Mouse (Mus musculus) forebrain, embryonic 10.5 days (tissue): ENCODE results near the gene Kmt5c. TPM values are rescaled to one million over a fixed set of nuclear protein-coding genes. Genes with fewer than 3 reads are reported as not detected.

Source experiments
- polyA plus RNA-seq: library from polyadenylated mRNA; unstranded; fragments of >200 nt; fragmentation: Nextera tagmentation; extraction: Ambion mirVana; gene quantifications from 2 replicates; pipeline ENCODE4 v1.2.1, GENCODE M21; 2016

Kmt5c gene
- polyA plus RNA-seq, 1 experiment from 2014 or later, result 98.9 TPM

Other genes starting within 250 kb of the Kmt5c start
- gene Ppp1r12c, start 238.4 kb upstream of the Kmt5c start, polyA plus RNA-seq, result 34.2 and 34.8 TPM in 2 replicates
- 4.3 and 4.5 TPM in 2 replicates for gene Tnnt1, start 223.7 kb upstream of the Kmt5c start, polyA plus RNA-seq
- 1.8 and 1.9 TPM in 2 replicates for gene Tnni3, start 215.9 kb upstream of the Kmt5c start, polyA plus RNA-seq
- gene Dnaaf3, start 207.7 kb upstream of the Kmt5c start, polyA plus RNA-seq, result 2.7 and 3.2 TPM in 2 replicates
- 4.9 and 6.7 TPM in 2 replicates for gene Syt5, start 192.6 kb upstream of the Kmt5c start, polyA plus RNA-seq
- gene Ptprh, start 136.1 kb upstream of the Kmt5c start, polyA plus RNA-seq, result 0.06 TPM in 1 of 2 replicates, not detected in the other
- 1.6 and 2.1 TPM in 2 replicates for gene Tmem86b, start 108.7 kb upstream of the Kmt5c start, polyA plus RNA-seq
- 8.0 and 9.2 TPM in 2 replicates for gene Ppp6r1, start 81.1 kb upstream of the Kmt5c start, polyA plus RNA-seq
- 135 and 137 TPM in 2 replicates for gene Hspbp1, start 55.0 kb upstream of the Kmt5c start, polyA plus RNA-seq
- gene Brsk1, start 49.5 kb upstream of the Kmt5c start, polyA plus RNA-seq, result 2.2 TPM in 2 replicates
- 0.11 and 0.20 TPM in 2 replicates for gene Tmem150b, start 14.9 kb upstream of the Kmt5c start, polyA plus RNA-seq
- gene Cox6b2, start 13.0 kb downstream of the Kmt5c start, polyA plus RNA-seq, result 40.4 and 44.2 TPM in 2 replicates
- gene Fam71e2, start 31.2 kb downstream of the Kmt5c start, polyA plus RNA-seq, result not detected in 2 replicates
- gene Il11, start 42.7 kb downstream of the Kmt5c start, polyA plus RNA-seq, result not detected in 2 replicates
- 0.34 TPM in 1 of 2 replicates, not detected in the other for gene Tmem190, start 42.8 kb downstream of the Kmt5c start, polyA plus RNA-seq
- gene Tmem238, start 49.5 kb downstream of the Kmt5c start, polyA plus RNA-seq, result 3.9 and 4.4 TPM in 2 replicates
- gene Rpl28, start 52.8 kb downstream of the Kmt5c start, polyA plus RNA-seq, result 374 and 397 TPM in 2 replicates
- 399 and 408 TPM in 2 replicates for gene Ube2s, start 72.5 kb downstream of the Kmt5c start, polyA plus RNA-seq
- gene Shisa7, start 104.6 kb downstream of the Kmt5c start, polyA plus RNA-seq, result 0.47 and 0.79 TPM in 2 replicates
- gene Isoc2b, start 130.1 kb downstream of the Kmt5c start, polyA plus RNA-seq, result 2.6 and 2.9 TPM in 2 replicates
- 0.73 and 1.0 TPM in 2 replicates for gene Isoc2a, start 137.0 kb downstream of the Kmt5c start, polyA plus RNA-seq
- gene Gm36210, start 166.4 kb downstream of the Kmt5c start, polyA plus RNA-seq, result 0.12 and 0.22 TPM in 2 replicates
- 4.1 and 4.2 TPM in 2 replicates for gene Zfp628, start 175.1 kb downstream of the Kmt5c start, polyA plus RNA-seq
- gene Nat14, start 181.9 kb downstream of the Kmt5c start, polyA plus RNA-seq, result 8.1 and 8.3 TPM in 2 replicates
- 1.2 and 1.3 TPM in 2 replicates for gene Ssc5d, start 185.7 kb downstream of the Kmt5c start, polyA plus RNA-seq
- gene Sbk2, start 224.3 kb downstream of the Kmt5c start, polyA plus RNA-seq, result 0.11 TPM in 1 of 2 replicates, not detected in the other
- gene Sbk3, start 231.1 kb downstream of the Kmt5c start, polyA plus RNA-seq, result 0.10 TPM in 1 of 2 replicates, not detected in the other